Mouse (Mus musculus): Measurements from ENCODE around the gene Cryl1.

DNA sequence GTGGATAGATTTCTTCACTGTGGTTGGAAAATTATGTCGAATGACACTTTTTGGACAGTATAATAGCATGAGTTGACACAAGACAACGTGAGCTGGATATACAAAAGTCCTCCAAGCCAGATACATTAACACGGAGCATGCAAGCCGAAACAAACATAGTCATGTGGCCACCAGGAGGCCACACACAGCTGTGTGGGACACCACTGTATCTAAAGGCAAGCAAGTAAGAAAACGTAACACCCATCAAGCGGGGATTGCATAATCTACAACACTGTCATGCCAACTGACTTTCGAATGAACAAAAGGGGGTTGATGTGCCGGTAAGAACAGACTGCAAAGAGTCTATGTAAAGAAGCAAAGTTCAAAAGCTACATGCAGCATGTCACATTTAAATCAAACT lies 65.8 kb downstream of the Cryl1 start:
- TF ChIP-seq CTCF (IDR thresholded peaks at IDR 0.05; ENCODE audit: extremely low read depth, insufficient read length, insufficient replicate concordance, low read depth, low read length) (no peak), POLR2A (IDR thresholded peaks at IDR 0.05; ENCODE audit: low read depth, low read length) (no peak)

Data from small intestine, adult 2 months (tissue).